Mouse (Mus musculus): ENCODE measurements around the gene Npepps. TPM values are rescaled to one million over a fixed set of nuclear protein-coding genes. Genes with fewer than 3 reads are reported as not detected.
"Not testable (repeated sequence)": the region's sequence is repeated elsewhere in the genome, so short reads cannot be mapped to it uniquely, and the experiment has no call there.

Gene Npepps
- polyA plus RNA-seq, 1 experiment from 2014 or later: 98.6 TPM

GRCm38 (mm10) chr11:97314110-97314509 is 33.7 kb upstream of the Npepps start:
- WGBS: 93% methylated on average over 3 of the region's 3 CpGs
- H3K27me3 ChIP-seq (ENCODE audit: control insufficient read depth, insufficient read depth, low read length): no peaks in the 10 kb centered on the region

DNA sequence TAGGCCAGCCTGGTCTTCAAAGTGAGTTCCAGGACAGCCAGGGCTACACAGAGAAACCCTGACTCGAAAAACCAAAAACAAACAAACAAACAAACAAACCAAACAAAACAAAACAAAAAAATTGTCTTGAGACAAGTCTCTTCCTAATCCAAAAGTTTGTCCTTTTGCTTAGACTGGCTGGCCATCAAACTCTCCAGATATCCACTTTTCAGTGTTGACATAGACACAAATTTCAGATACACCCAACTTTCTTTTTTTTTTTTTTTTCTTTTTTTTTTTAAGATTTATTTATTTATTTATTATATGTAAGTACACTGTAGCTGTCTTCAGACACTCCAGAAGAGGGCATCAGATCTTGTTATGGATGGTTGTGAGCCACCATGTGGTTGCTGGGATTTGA is 32.4 kb upstream of the Npepps start:
- WGBS: 81% methylated on average over 1 of the region's 1 CpGs
- H3K27me3 ChIP-seq (ENCODE audit: control insufficient read depth, insufficient read depth, low read length); ATAC-seq (ENCODE audit: insufficient read depth, low FRiP score, low TSS enrichment); H3K4me3 ChIP-seq (ENCODE audit: low read depth, low read length); H3K36me3 ChIP-seq (ENCODE audit: control insufficient read depth, insufficient read depth, low read length); H3K27ac ChIP-seq (ENCODE audit: low read depth, low read length); H3K4me1 ChIP-seq (ENCODE audit: control insufficient read depth, insufficient read depth, low read length); H3K9ac ChIP-seq (ENCODE audit: low read length); DNase-seq (ENCODE audit: low spot score); H3K9me3 ChIP-seq (ENCODE audit: control insufficient read depth, low read length); H3K4me2 ChIP-seq (ENCODE audit: low read depth): not testable (repeated sequence)

More at GRCm38 (mm10) chr11:97314110-97314509, 33.7 kb upstream of the Npepps start:
- H3K9me3 ChIP-seq (ENCODE audit: control insufficient read depth, low read length): no peaks in the 10 kb centered on the region
- DNase-seq (ENCODE audit: low spot score): no peak
- no peak overlapping the region for H3K27ac ChIP-seq (ENCODE audit: low read depth, low read length)
- H3K9ac ChIP-seq (ENCODE audit: low read length): no peak overlapping the region
- peaks cover 9% of the 10 kb centered on the region; the same call in 1 of the 2 replicates for H3K4me1 ChIP-seq (ENCODE audit: control insufficient read depth, insufficient read depth, low read length)
- no peak overlapping the region for H3K4me3 ChIP-seq (ENCODE audit: low read depth, low read length)
- no peak overlapping the region for H3K4me2 ChIP-seq (ENCODE audit: low read depth)
- ATAC-seq (ENCODE audit: insufficient read depth, low FRiP score, low TSS enrichment): no peak
- H3K36me3 ChIP-seq (ENCODE audit: control insufficient read depth, insufficient read depth, low read length): no peaks in the 10 kb centered on the region

GRCm38 (mm10) chr11:97310895-97311631 is 30.6 kb upstream of the Npepps start:
- Histone ChIP-seq H3K4me3 (ENCODE audit: low read depth, low read length) (0 out of 2 replicates have a peak overlapping the region, but pooled peaks have one; percentile 14), H3K4me2 (ENCODE audit: low read depth) (peak overlapping the region; percentile 47), H3K27ac (ENCODE audit: low read depth, low read length) (no peak overlapping the region), H3K36me3 (ENCODE audit: control insufficient read depth, insufficient read depth, low read length) (no peaks in the 10 kb centered on the region), H3K27me3 (ENCODE audit: control insufficient read depth, insufficient read depth, low read length) (no peaks in the 10 kb centered on the region), H3K4me1 (ENCODE audit: control insufficient read depth, insufficient read depth, low read length) (peaks cover 9% of the 10 kb centered on the region; the same call in 1 of the 2 replicates), H3K9me3 (ENCODE audit: control insufficient read depth, low read length) (no peaks in the 10 kb centered on the region), H3K9ac (ENCODE audit: low read length) (peak overlapping the region; percentile 47)
- DNase-seq (ENCODE audit: low spot score) (peak; percentile 53), ATAC-seq (ENCODE audit: insufficient read depth, low FRiP score, low TSS enrichment) (no peak)
- WGBS: 7% methylated on average over 18 of the region's 18 CpGs

GRCm38 (mm10) chr11:97309911-97310571 is 29.6 kb upstream of the Npepps start:
- H3K36me3 ChIP-seq (ENCODE audit: control insufficient read depth, insufficient read depth, low read length): no peaks in the 10 kb centered on the region
- WGBS: under 1% methylated on average over 25 of the region's 25 CpGs
- DNase-seq (ENCODE audit: low spot score) (peak; percentile 85), ATAC-seq (ENCODE audit: insufficient read depth, low FRiP score, low TSS enrichment) (peak; percentile 50)
- peak overlapping the region; percentile 47 for H3K4me2 ChIP-seq (ENCODE audit: low read depth)
- H3K27me3 ChIP-seq (ENCODE audit: control insufficient read depth, insufficient read depth, low read length): no peaks in the 10 kb centered on the region
- H3K9me3 ChIP-seq (ENCODE audit: control insufficient read depth, low read length): no peaks in the 10 kb centered on the region
- H3K9ac ChIP-seq (ENCODE audit: low read length): peak overlapping the region; percentile 3
- H3K27ac ChIP-seq (ENCODE audit: low read depth, low read length): no peak overlapping the region
- peaks cover 9% of the 10 kb centered on the region; the same call in 1 of the 2 replicates for H3K4me1 ChIP-seq (ENCODE audit: control insufficient read depth, insufficient read depth, low read length)
- peak overlapping the region; percentile 18 for H3K4me3 ChIP-seq (ENCODE audit: low read depth, low read length)

GRCm38 (mm10) chr11:97309451-97309836 is 29.0 kb upstream of the Npepps start:
- H3K9ac ChIP-seq (ENCODE audit: low read length): peak overlapping the region; percentile 3
- H3K4me1 ChIP-seq (ENCODE audit: control insufficient read depth, insufficient read depth, low read length): peaks cover 9% of the 10 kb centered on the region; the same call in 1 of the 2 replicates
- H3K4me3 ChIP-seq (ENCODE audit: low read depth, low read length): peak overlapping the region; percentile 18
- H3K27ac ChIP-seq (ENCODE audit: low read depth, low read length): no peak overlapping the region
- no peak for DNase-seq (ENCODE audit: low spot score)
- ATAC-seq (ENCODE audit: insufficient read depth, low FRiP score, low TSS enrichment): no peak
- H3K27me3 ChIP-seq (ENCODE audit: control insufficient read depth, insufficient read depth, low read length): no peaks in the 10 kb centered on the region
- H3K4me2 ChIP-seq (ENCODE audit: low read depth): peak overlapping the region; percentile 47
- no peaks in the 10 kb centered on the region for H3K9me3 ChIP-seq (ENCODE audit: control insufficient read depth, low read length)
- WGBS: 3% methylated on average over 9 of the region's 9 CpGs
- no peaks in the 10 kb centered on the region for H3K36me3 ChIP-seq (ENCODE audit: control insufficient read depth, insufficient read depth, low read length)

DNA sequence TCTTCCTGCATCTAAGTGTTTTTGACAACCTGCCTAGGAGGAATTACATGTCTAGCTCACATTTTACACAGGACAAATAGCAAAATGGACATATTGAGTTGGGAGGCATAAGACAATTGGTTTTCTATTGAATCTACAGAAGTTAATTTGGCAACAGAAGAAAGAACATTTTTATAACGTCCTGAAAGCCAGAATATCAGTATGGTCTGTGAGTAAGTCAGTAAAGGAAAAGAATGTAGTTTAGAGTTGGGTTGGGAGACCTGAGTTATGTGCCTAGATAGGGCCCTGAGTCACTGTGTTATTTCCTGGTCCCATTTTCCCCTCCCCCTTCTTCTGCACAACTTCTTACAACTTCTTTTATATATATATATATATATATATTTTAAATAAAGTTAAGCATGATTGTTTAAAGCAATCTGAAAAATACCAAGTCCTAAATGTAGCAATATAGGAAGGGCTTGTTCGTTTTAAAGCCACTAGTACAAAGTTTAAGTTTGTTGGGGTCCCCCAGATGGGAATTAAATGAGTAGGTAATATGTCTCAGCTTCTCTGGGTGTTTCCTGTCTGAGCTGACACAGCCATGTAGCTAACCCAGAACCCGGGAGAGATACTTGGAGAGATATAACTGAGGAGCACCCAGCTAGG is 28.5 kb upstream of the Npepps start:
- Histone ChIP-seq H3K36me3 (ENCODE audit: control insufficient read depth, insufficient read depth, low read length) (no peaks in the 10 kb centered on the region), H3K27me3 (ENCODE audit: control insufficient read depth, insufficient read depth, low read length) (no peaks in the 10 kb centered on the region), H3K4me1 (ENCODE audit: control insufficient read depth, insufficient read depth, low read length) (peaks cover 9% of the 10 kb centered on the region; the same call in 1 of the 2 replicates), H3K4me2 (ENCODE audit: low read depth) (no peak overlapping the region), H3K9ac (ENCODE audit: low read length) (no peak overlapping the region), H3K4me3 (ENCODE audit: low read depth, low read length) (no peak overlapping the region), H3K9me3 (ENCODE audit: control insufficient read depth, low read length) (no peaks in the 10 kb centered on the region), H3K27ac (ENCODE audit: low read depth, low read length) (no peak overlapping the region)
- WGBS: 54% methylated on average over 3 of the region's 3 CpGs
- DNase-seq (ENCODE audit: low spot score) (no peak), ATAC-seq (ENCODE audit: insufficient read depth, low FRiP score, low TSS enrichment) (no peak)

- Histone ChIP-seq H3K4me3 (ENCODE audit: low read depth, low read length) (no peak overlapping the region), H3K9ac (ENCODE audit: low read length) (no peak overlapping the region), H3K36me3 (ENCODE audit: control insufficient read depth, insufficient read depth, low read length) (no peaks in the 10 kb centered on the region), H3K27me3 (ENCODE audit: control insufficient read depth, insufficient read depth, low read length) (no peaks in the 10 kb centered on the region), H3K9me3 (ENCODE audit: control insufficient read depth, low read length) (no peaks in the 10 kb centered on the region), H3K27ac (ENCODE audit: low read depth, low read length) (no peak overlapping the region), H3K4me1 (ENCODE audit: control insufficient read depth, insufficient read depth, low read length) (peaks cover 9% of the 10 kb centered on the region; the same call in 1 of the 2 replicates), H3K4me2 (ENCODE audit: low read depth) (no peak overlapping the region)
- DNase-seq (ENCODE audit: low spot score): no peak
- WGBS: 90% methylated on average over 11 of the region's 11 CpGs
- no peak for ATAC-seq (ENCODE audit: insufficient read depth, low FRiP score, low TSS enrichment)
These were observed 27.0 kb upstream of the Npepps start for GRCm38 (mm10) chr11:97307294-97308069.

DNA sequence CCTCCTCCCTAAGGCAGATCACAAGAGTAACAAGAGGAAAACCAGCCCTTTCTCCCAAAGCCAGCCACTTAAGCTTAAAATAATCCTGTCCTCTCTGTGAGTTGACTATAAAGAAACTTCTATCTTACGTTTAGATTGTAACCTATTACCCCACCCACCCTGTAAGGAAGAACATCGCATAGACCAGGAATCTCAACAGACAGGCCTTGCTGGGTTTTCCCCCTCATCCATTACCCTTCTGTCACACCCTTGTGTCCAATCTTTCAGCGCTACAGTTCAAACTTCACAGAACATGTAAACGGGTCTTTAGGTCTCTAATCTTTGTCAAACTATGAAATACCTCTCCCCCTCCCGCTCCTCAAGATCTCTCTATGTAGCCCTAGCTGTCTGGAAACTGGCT is 24.2 kb upstream of the Npepps start:
- Histone ChIP-seq H3K4me1 (ENCODE audit: control insufficient read depth, insufficient read depth, low read length) (0 out of 2 replicates have a peak, but pooled peaks cover 3% of the 10 kb centered on the region), H3K4me3 (ENCODE audit: low read depth, low read length) (no peak overlapping the region), H3K4me2 (ENCODE audit: low read depth) (no peak overlapping the region), H3K9me3 (ENCODE audit: control insufficient read depth, low read length) (no peaks in the 10 kb centered on the region), H3K27me3 (ENCODE audit: control insufficient read depth, insufficient read depth, low read length) (no peaks in the 10 kb centered on the region), H3K9ac (ENCODE audit: low read length) (no peak overlapping the region), H3K36me3 (ENCODE audit: control insufficient read depth, insufficient read depth, low read length) (no peaks in the 10 kb centered on the region), H3K27ac (ENCODE audit: low read depth, low read length) (no peak overlapping the region)
- ATAC-seq (ENCODE audit: insufficient read depth, low FRiP score, low TSS enrichment) (no peak), DNase-seq (ENCODE audit: low spot score) (no peak)
- WGBS: 86% methylated on average over 5 of the region's 5 CpGs

Data from neural tube, embryonic 11.5 days (tissue).